Mouse (Mus musculus) layer of hippocampus, adult 2 months (tissue): Measurements from ENCODE around the gene Smtnl2. TPM values are rescaled to one million over a fixed set of nuclear protein-coding genes. Genes with fewer than 3 reads are reported as not detected.
"Not testable (repeated sequence)": the region's sequence is repeated elsewhere in the genome, so short reads cannot be mapped to it uniquely, and the experiment has no call there.

Experiments
- DNase-seq, 2 experiments: peaks; one replicate each; pipeline ENCODE4 v3.0.0; 2022; ENCODE audit warnings: low spot score in 2 of 2
- H3K27ac ChIP-seq: fragments of 200-600 bp; 2 replicates; pipeline ENCODE4 v1.8.1; 2022
- H3K4me3 ChIP-seq: fragments of 200-600 bp; 2 replicates; pipeline ENCODE4 v1.8.1; 2022; ENCODE audit warnings: mild to moderate bottlenecking
- CTCF ChIP-seq: fragments of 200-600 bp; conservative IDR thresholded peaks from 2 replicates; pipeline ENCODE4 v1.8.1; 2022; ENCODE audit warnings: antibody characterized with exemption, mild to moderate bottlenecking, moderate library complexity
- total RNA-seq, 2 experiments: library from RNA; stranded (reverse); gene quantifications; 2 replicates each; pipeline ENCODE4 v1.2.3; 2021

Gene Smtnl2
- total RNA-seq, 2 experiments from 2014 or later = 2.2 to 3.8 TPM

DNA sequence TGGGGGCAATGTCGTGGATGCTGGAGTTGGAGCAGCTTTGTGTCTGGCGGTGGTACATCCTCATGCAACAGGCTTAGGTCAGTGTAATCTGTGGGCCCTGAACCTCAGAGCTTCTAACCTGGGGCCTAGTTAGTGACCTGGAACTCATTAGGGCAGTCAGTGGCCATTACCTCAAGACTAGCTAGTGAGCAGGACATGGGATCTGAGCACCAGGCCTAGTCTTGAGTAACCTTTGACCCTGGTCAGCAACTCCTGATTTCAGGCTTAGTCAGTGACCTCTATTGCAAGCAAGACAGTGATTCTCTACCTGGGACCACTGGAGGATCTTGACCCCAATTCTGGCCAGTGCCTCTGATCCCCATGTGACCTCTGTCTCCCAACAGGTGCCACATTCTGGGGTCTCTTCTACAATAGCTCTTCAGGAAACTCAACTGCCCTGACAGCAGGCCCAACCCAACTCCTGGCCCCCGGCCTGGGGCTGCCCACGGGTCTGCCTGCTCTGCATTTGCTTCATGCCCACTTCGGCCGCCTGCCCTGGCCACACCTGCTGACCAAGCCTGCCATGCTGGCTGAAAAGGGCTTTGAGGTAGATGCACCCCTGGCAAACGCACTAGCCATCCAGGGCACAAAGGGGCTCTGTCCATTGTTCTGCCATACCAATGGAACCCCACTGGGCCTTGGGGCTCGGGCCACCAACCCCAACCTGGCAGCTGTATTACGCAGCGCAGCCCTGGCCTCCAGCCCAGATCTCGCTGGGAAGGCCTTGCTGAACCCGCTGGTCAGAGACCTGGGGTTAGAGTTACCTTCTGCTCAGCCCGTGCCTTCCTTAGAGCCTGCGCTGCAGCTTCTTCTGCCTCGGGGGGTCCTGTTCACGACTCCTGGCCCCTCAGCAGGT lies 25.5 kb upstream of the Smtnl2 start:
- DNase-seq = peak in 1 of 2 experiments; percentile 44
- Histone ChIP-seq H3K27ac (peak overlapping the region; percentile 64), H3K4me3 (no peak overlapping the region)
- TF ChIP-seq CTCF = no peak

GRCm38 (mm10) chr11:72436271-72436670 lies 24.8 kb upstream of the Smtnl2 start:
- TF ChIP-seq CTCF = 0 out of 2 replicates have a peak, but pooled peaks have one; percentile 3
- peak overlapping the region; percentile 64 for H3K27ac ChIP-seq
- no peak overlapping the region for H3K4me3 ChIP-seq
- DNase-seq = peak; percentile 46 to 55

GRCm38 (mm10) chr11:72435694-72436045 lies 24.2 kb upstream of the Smtnl2 start:
- Histone ChIP-seq H3K4me3 (no peak overlapping the region), H3K27ac (no peak overlapping the region)
- no peak for TF ChIP-seq CTCF
- DNase-seq = no peak

DNA sequence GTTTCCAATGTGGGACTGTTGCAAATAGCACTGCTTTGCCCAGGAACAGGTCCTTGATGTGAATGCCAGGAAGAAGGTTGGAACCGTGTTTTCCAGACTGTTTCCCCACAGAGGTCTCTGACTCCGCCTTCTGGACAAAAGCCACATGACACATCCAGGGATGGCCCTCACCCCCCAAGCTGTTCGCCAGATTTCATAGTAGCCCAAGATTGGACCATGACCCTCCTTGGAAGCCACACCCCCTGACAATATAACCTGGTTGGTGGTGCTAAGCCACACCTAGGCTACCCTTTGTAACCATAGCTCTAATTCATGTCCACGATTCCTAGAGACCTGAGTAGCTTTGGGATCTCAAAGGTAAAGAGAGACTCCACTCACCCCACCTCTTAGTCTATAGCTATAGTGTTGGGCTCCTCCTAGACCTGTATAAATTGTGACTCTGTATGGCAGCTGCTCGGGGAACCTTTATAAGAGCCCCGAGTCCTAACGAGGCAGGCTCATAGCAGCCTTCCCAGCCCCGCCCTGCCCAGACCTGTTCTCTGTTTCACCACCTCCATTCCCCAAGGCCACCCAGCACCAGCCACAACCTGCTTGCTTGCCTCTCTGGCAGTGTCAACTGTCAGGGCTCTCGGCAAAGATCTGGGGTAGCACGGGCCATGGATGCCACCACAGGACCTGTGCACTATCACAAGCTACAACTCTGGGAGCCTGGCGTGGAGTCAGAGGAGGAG lies 23.6 kb upstream of the Smtnl2 start, which contains the start of gene Ggt6:
Gene Ggt6 (plus strand): TSS at position 564 of the 731 bp plus-strand sequence.
- Histone ChIP-seq H3K4me3 (no peak within 1 kb of the TSS), H3K27ac (peak within 1 kb of the TSS; percentile 64; the same call in 1 of the 2 replicates)
- no peak for TF ChIP-seq CTCF
- DNase-seq = no peak

DNA sequence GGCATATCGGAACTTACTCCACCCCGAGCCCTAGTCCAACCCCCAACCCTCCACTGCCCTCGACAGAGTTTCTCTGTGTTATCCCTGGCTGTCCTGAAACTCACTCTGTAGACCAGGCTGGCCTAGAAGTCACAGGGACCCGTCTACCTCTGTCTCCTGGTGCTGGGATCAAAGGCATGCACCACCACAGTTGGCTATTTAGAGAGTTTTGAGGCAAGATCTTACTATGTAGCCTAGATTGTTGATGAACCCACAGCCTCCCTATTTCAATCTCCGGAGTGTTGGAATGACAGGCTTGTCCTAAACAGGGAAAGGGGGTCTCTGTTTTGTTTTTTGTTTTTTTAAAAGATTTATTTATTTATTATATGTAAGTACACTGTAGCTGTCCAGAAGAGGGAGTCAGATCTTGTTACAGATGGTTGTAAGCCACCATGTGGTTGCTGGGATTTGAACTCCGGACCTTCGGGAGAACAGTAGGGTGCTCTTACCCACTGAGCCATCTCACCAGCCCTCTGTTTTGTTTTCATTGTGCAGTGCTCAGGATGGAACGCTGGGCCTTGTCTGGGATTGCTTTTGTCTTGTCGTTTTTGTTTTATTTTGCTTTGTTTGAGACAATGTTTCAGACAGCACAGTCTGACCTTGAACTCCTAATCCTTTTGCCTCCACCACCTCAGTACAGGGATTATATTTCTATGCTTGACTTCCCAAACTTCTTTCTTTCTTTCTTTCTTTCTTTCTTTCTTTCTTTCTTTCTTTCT lies 19.0 kb upstream of the Smtnl2 start:
- not testable (repeated sequence) for H3K27ac ChIP-seq, H3K4me3 ChIP-seq, DNase-seq

- peak; percentile 93 for TF ChIP-seq CTCF
- peak overlapping the region; percentile 48 for H3K4me3 ChIP-seq
- peak overlapping the region; percentile 60; the same call in 1 of the 2 replicates for H3K27ac ChIP-seq
- peak; percentile 75 to 76 for DNase-seq
Observed at GRCm38 (mm10) chr11:72429288-72429690, 17.8 kb upstream of the Smtnl2 start.

- no peak overlapping the region for H3K27ac ChIP-seq
- TF ChIP-seq CTCF = peak; percentile 76
- H3K4me3 ChIP-seq = no peak overlapping the region
- peak; percentile 75 to 78 for DNase-seq
Observed at GRCm38 (mm10) chr11:72428694-72429093, 17.2 kb upstream of the Smtnl2 start.

DNA sequence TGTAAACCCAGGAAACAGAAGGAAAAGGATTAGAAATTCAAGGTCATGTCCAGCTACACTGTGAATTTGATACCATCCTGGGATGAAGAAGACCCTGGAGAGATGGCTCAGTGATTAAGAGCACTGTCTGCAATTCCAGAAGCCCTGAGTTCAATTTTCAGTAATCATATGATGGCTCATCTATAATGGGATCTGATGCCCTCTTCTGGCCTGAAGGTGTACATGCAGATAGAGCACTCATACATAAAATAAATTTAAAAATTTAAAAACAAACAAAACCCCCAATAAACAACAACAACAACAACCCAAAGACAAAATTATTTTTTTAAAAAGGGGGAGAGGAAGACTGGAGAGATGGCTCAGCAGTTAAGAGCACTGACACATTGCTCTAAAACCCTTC lies 15.4 kb upstream of the Smtnl2 start:
- peak; percentile 78 for TF ChIP-seq CTCF
- Histone ChIP-seq H3K27ac (peak overlapping the region; percentile 1; the same call in 1 of the 2 replicates), H3K4me3 (no peak overlapping the region)
- no peak for DNase-seq

DNA sequence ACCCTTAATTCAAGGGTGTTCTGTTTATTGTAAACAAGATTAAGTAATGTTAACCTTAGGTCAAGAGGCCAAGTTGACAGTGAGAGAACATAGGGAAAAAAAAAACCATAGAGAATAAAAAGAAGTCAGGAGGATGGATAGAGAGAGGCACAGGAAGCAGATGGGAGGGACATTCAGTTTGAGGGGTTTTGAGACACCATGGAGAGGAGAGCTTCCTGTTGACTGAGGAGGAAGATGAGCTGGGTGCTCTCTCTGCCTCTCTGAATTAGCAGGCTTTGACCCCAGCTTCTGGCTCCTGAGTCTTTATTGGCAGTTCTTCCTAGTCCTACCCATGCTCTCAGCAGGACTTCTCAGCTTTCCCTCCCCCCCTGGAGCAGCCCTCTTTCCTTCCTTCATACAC lies 13.7 kb upstream of the Smtnl2 start:
- Histone ChIP-seq H3K27ac (no peak overlapping the region), H3K4me3 (no peak overlapping the region)
- no peak for TF ChIP-seq CTCF
- DNase-seq = no peak

DNA sequence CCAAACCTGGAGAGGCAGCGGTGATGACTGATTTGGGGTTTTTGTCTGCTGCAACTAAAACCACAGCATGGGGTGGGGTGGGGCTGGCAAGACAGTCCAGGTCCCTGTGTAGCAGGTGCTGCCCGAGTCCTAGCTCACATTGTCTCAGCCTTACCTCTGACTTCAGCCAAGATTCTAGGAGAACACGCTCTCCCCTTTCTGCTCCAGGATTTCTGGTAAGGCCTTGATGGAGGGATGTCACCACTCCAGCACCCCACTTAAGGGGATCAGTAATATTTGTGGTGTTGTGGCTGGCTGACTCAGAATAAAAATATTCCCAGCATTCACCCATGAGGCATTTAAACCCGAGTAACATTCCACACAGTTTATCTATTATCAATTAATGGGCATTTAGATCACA lies 12.2 kb upstream of the Smtnl2 start:
- H3K4me3 ChIP-seq = no peak overlapping the region
- TF ChIP-seq CTCF = no peak
- no peak overlapping the region for H3K27ac ChIP-seq
- no peak for DNase-seq

GRCm38 (mm10) chr11:72421518-72422278 lies 10.2 kb upstream of the Smtnl2 start:
- TF ChIP-seq CTCF = no peak
- no peak for DNase-seq
- no peak overlapping the region for H3K27ac ChIP-seq
- H3K4me3 ChIP-seq = no peak overlapping the region
